Mouse (Mus musculus) embryonic facial prominence, embryonic 15.5 days (tissue): ENCODE measurements around the gene Kti12. TPM values are rescaled to one million over a fixed set of nuclear protein-coding genes. Genes with fewer than 3 reads are reported as not detected.

Experiments
- ATAC-seq: fragments of 200-750 bp; cut with Nextera tagmentation; 2 replicates; pipeline ENCODE4 v1.8.0; 2017; ENCODE audit warnings: low read depth, moderate TSS enrichment; ENCODE audit not compliant: insufficient number of reproducible peaks, low FRiP score, low TSS enrichment
- H3K27ac ChIP-seq: fragments of 300-500 bp; sonication (generic); replicated peaks from 2 replicates; pipeline ENCODE4 v1.5.1; 2015; ENCODE audit warnings: mild to moderate bottlenecking, inconsistent platforms
- H3K27me3 ChIP-seq: fragments of 300-500 bp; sonication (generic); 2 replicates; pipeline ENCODE4 v1.6.1; 2015; ENCODE audit warnings: inconsistent platforms
- H3K36me3 ChIP-seq: fragments of 300-500 bp; sonication (generic); 2 replicates; pipeline ENCODE4 v1.6.1; 2015; ENCODE audit warnings: mild to moderate bottlenecking, inconsistent platforms
- H3K4me1 ChIP-seq: fragments of 300-500 bp; sonication (generic); 2 replicates; pipeline ENCODE4 v1.6.1; 2015; ENCODE audit warnings: inconsistent platforms
- H3K4me2 ChIP-seq: fragments of 300-500 bp; sonication (generic); replicated peaks from 2 replicates; pipeline ENCODE4 v1.6.1; 2015; ENCODE audit warnings: mild to moderate bottlenecking, inconsistent platforms
- H3K4me3 ChIP-seq: fragments of 300-500 bp; sonication (generic); replicated peaks from 2 replicates; pipeline ENCODE4 v1.5.1; 2015; ENCODE audit warnings: mild to moderate bottlenecking, inconsistent platforms
- H3K9ac ChIP-seq: fragments of 300-500 bp; sonication (generic); 2 replicates; pipeline ENCODE4 v1.6.1; 2015; ENCODE audit warnings: inconsistent platforms
- H3K9me3 ChIP-seq: fragments of 300-500 bp; sonication (generic); replicated peaks from 2 replicates; pipeline ENCODE4 v1.6.1; 2016; ENCODE audit warnings: inconsistent platforms
- WGBS: fragments of 180-500 bp; shearing (Covaris S2); methylation state at CpG from one replicate; pipeline ENCODE4 v1.1.7; 2015; 5-methylcytosine and 5-hydroxymethylcytosine counted together
- polyA plus RNA-seq: library from polyadenylated mRNA; unstranded; fragments of >200 nt; fragmentation: Nextera tagmentation; extraction: Ambion mirVana; gene quantifications from 2 replicates; pipeline ENCODE4 v1.2.1, GENCODE M21; 2015

Gene Kti12
- polyA plus RNA-seq: 44.6 and 47.9 TPM in 2 replicates

- Histone ChIP-seq H3K27me3 (no peaks in the 10 kb centered on the region), H3K4me1 (peaks cover 12% of the 10 kb centered on the region), H3K36me3 (no peaks in the 10 kb centered on the region), H3K9ac (peak within 1 kb of the TSS; percentile 62), H3K27ac (peak within 1 kb of the TSS; percentile 92), H3K9me3 (no peaks in the 10 kb centered on the region), H3K4me3 (peak within 1 kb of the TSS; percentile 94), H3K4me2 (peak within 1 kb of the TSS; percentile 88)
- peak; percentile 85 for ATAC-seq
- WGBS: under 1% methylated on average over 77 of the region's 77 CpGs
Measured at GRCm38 (mm10) chr4:108847715-108848504, at the start of gene Kti12. Gene Kti12 (plus strand): TSS chr4:108847785.

GRCm38 (mm10) chr4:108798083-108798830, 49.3 kb upstream of the Kti12 start:
- no peak for ATAC-seq
- no peaks in the 10 kb centered on the region for H3K36me3 ChIP-seq

GRCm38 (mm10) chr4:108803535-108803934, 44.0 kb upstream of the Kti12 start:
- Histone ChIP-seq H3K4me3 (no peak overlapping the region), H3K36me3 (no peaks in the 10 kb centered on the region), H3K27me3 (no peaks in the 10 kb centered on the region), H3K9me3 (no peaks in the 10 kb centered on the region), H3K27ac (no peak overlapping the region), H3K9ac (no peak overlapping the region), H3K4me1 (no peaks in the 10 kb centered on the region), H3K4me2 (no peak overlapping the region)
- 74% methylated on average over 2 of the region's 2 CpGs for WGBS
- no peak for ATAC-seq

More at GRCm38 (mm10) chr4:108798083-108798830, 49.3 kb upstream of the Kti12 start:
- Histone ChIP-seq H3K4me2 (no peak overlapping the region), H3K27me3 (no peaks in the 10 kb centered on the region), H3K4me1 (0 out of 2 replicates have a peak, but pooled peaks cover 6% of the 10 kb centered on the region), H3K4me3 (no peak overlapping the region), H3K27ac (no peak overlapping the region), H3K9me3 (no peaks in the 10 kb centered on the region), H3K9ac (no peak overlapping the region)
- WGBS: 45% methylated on average over 2 of the region's 2 CpGs

- Histone ChIP-seq H3K9me3 (no peaks in the 10 kb centered on the region), H3K36me3 (peaks cover 4% of the 10 kb centered on the region), H3K27me3 (no peaks in the 10 kb centered on the region), H3K27ac (no peak overlapping the region), H3K9ac (no peak overlapping the region), H3K4me2 (no peak overlapping the region), H3K4me3 (no peak overlapping the region), H3K4me1 (no peaks in the 10 kb centered on the region)
- 60% methylated on average over 4 of the region's 4 CpGs for WGBS
- no peak for ATAC-seq
Measured at GRCm38 (mm10) chr4:108811142-108811541, 36.4 kb upstream of the Kti12 start.

GRCm38 (mm10) chr4:108811550-108811949, 36.0 kb upstream of the Kti12 start:
- Histone ChIP-seq H3K27me3 (no peaks in the 10 kb centered on the region), H3K9me3 (no peaks in the 10 kb centered on the region), H3K4me3 (no peak overlapping the region), H3K36me3 (peaks cover 4% of the 10 kb centered on the region), H3K4me1 (no peaks in the 10 kb centered on the region), H3K9ac (no peak overlapping the region), H3K4me2 (no peak overlapping the region), H3K27ac (no peak overlapping the region)
- no peak for ATAC-seq
- WGBS: 76% methylated on average over 6 of the region's 6 CpGs

GRCm38 (mm10) chr4:108825677-108826076, 21.9 kb upstream of the Kti12 start:
- no peaks in the 10 kb centered on the region for H3K9me3 ChIP-seq
- WGBS: 84% methylated on average over 3 of the region's 3 CpGs
- H3K27ac ChIP-seq: no peak overlapping the region
- H3K4me3 ChIP-seq: no peak overlapping the region
- H3K4me1 ChIP-seq: no peaks in the 10 kb centered on the region
- no peak overlapping the region for H3K4me2 ChIP-seq
- no peak for ATAC-seq
- H3K9ac ChIP-seq: no peak overlapping the region
- peaks cover 56% of the 10 kb centered on the region for H3K36me3 ChIP-seq
- H3K27me3 ChIP-seq: no peaks in the 10 kb centered on the region

GRCm38 (mm10) chr4:108826096-108826495, 21.5 kb upstream of the Kti12 start:
- WGBS: 86% methylated on average over 1 of the region's 1 CpGs
- no peak for ATAC-seq

GRCm38 (mm10) chr4:108826643-108827042, 20.9 kb upstream of the Kti12 start:
- peaks cover 49% of the 10 kb centered on the region for H3K36me3 ChIP-seq
- no peak overlapping the region for H3K4me2 ChIP-seq
- peaks cover 1% of the 10 kb centered on the region; the same call in 1 of the 2 replicates for H3K4me1 ChIP-seq
- no peak overlapping the region for H3K27ac ChIP-seq
- H3K27me3 ChIP-seq: no peaks in the 10 kb centered on the region
- no peaks in the 10 kb centered on the region for H3K9me3 ChIP-seq
- ATAC-seq: no peak
- H3K9ac ChIP-seq: no peak overlapping the region
- H3K4me3 ChIP-seq: no peak overlapping the region
- 71% methylated on average over 2 of the region's 2 CpGs for WGBS

More at GRCm38 (mm10) chr4:108826096-108826495, 21.5 kb upstream of the Kti12 start:
- peaks cover 52% of the 10 kb centered on the region for H3K36me3 ChIP-seq
- H3K4me2 ChIP-seq: no peak overlapping the region
- no peak overlapping the region for H3K27ac ChIP-seq
- no peak overlapping the region for H3K4me3 ChIP-seq
- H3K4me1 ChIP-seq: no peaks in the 10 kb centered on the region
- no peaks in the 10 kb centered on the region for H3K9me3 ChIP-seq
- H3K27me3 ChIP-seq: no peaks in the 10 kb centered on the region
- H3K9ac ChIP-seq: no peak overlapping the region

GRCm38 (mm10) chr4:108830698-108831097, 16.9 kb upstream of the Kti12 start:
- Histone ChIP-seq H3K4me3 (no peak overlapping the region), H3K4me1 (peaks cover 15% of the 10 kb centered on the region), H3K4me2 (no peak overlapping the region), H3K36me3 (peaks cover 20% of the 10 kb centered on the region), H3K27me3 (no peaks in the 10 kb centered on the region), H3K27ac (no peak overlapping the region), H3K9me3 (no peaks in the 10 kb centered on the region), H3K9ac (no peak overlapping the region)
- WGBS: 60% methylated on average over 1 of the region's 1 CpGs
- ATAC-seq: no peak

GRCm38 (mm10) chr4:108832916-108833827, 14.4 kb upstream of the Kti12 start, which contains the start of gene Btf3l4:
Gene Btf3l4 (minus strand): TSS chr4:108833614.
- peaks cover 9% of the 10 kb centered on the region; the same call in 1 of the 2 replicates for H3K36me3 ChIP-seq
- peak within 1 kb of the TSS; percentile 100 for H3K27ac ChIP-seq
- peaks cover 33% of the 10 kb centered on the region for H3K4me1 ChIP-seq
- H3K9me3 ChIP-seq: no peaks in the 10 kb centered on the region
- H3K4me3 ChIP-seq: peak within 1 kb of the TSS; percentile 91
- H3K27me3 ChIP-seq: no peaks in the 10 kb centered on the region
- H3K9ac ChIP-seq: peak within 1 kb of the TSS; percentile 93
- ATAC-seq: peak; percentile 96
- peak within 1 kb of the TSS; percentile 74 for H3K4me2 ChIP-seq
- under 1% methylated on average over 73 of the region's 73 CpGs for WGBS
